Mouse (Mus musculus) T-helper 1 cell (primary cell): ENCODE results near the gene Dact2.

Experiments used
- in situ Hi-C: fragments of 300-600 bp; cut with MboI, MseI; formaldehyde crosslinking; loops from one replicate; pipeline ENCODE4 v1.15.1; 2025; ENCODE audit warnings: high pct_unique_total_duplicates

The Dact2 gene

GRCm38 (mm10) chr17:14213976-14214529 lies 9.9 kb upstream of the Dact2 start:
- in situ Hi-C loops: loop anchor here (25.0 kb wide), 1 partner anchor 502 kb away; no protein-coding TSS in a partner anchor

- in situ Hi-C loops: loop anchor here (25.0 kb wide), 1 partner anchor 500 kb away; no protein-coding TSS in a partner anchor
These were observed 8.7 kb upstream of the Dact2 start for GRCm38 (mm10) chr17:14212796-14213195.

GRCm38 (mm10) chr17:14207093-14207561 lies 3.0 kb upstream of the Dact2 start:
- in situ Hi-C loops: loop anchor here (10.0 to 25.0 kb wide), 2 partner anchors 352 to 495 kb away; no protein-coding TSS in a partner anchor

- in situ Hi-C loops: loop anchor here (10.0 to 25.0 kb wide), 2 partner anchors 351 to 494 kb away; no protein-coding TSS in a partner anchor
These were observed 2.0 kb upstream of the Dact2 start for GRCm38 (mm10) chr17:14206062-14206461.

DNA sequence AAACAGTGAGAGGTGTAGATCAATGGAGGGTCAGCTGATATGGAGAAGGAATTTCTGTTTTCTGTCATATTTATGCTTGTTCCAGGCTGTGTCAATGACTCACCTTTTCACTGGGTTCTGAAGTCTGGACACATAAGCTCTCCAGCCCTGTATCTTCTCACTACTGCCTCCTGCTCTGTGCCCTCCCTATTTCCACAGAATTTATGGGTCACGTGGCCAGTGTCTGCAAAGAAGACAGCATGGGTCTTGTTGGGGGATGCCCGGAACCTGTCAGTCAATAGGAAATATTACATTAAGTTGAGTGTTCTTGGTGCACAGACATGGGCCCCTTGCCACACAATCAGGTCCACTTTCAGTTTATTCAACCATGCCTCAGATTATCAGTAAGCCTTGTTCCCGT lies 1.1 kb upstream of the Dact2 start:
- in situ Hi-C loops: loop anchor here (10.0 to 25.0 kb wide), 2 partner anchors 350 to 493 kb away; no protein-coding TSS in a partner anchor

DNA sequence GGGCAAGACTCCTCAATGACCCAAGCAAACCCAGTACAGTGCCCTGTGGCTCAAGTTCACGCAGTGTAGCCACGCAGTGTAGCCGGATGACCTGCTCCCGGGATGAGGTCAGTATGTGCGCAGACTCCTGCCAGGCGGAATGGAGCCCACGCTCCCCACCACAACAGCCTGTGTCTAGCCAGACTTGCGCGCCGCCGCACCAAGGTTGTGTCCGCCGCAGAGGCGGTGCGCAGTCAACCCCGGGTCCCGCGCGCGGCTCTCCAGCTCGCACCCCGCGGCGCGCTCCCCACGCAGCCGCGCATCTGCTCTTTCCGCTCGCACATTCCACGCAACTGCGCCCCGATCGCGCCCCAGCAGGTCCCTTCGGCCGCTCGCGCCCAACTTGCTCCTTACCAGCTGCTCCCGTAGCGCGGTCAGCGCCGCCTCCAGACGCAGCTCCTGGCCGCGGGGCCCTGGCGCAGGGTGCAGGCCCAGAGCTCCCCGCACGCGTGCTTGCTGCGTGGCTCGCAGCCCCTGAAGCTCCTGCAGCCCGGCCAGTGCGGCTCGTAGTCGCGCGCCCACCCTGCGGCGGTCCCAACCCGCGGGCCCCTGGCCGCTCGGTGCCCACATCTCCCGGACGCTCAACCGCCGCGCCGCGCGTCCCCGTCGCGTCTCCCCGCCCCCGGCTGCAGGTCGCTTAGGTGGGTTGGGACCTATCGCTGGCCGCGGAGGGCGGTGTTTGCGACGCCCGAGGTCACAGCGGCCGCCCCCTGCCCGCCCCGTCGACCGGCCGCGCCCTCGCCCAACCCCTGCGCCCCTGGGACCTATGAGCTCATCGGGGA lies 773 bp downstream of the Dact2 start:
- in situ Hi-C loops: loop anchor here (10.0 to 25.0 kb wide), 2 partner anchors 349 to 491 kb away; no protein-coding TSS in a partner anchor

- in situ Hi-C loops: loop anchor here (10.0 to 25.0 kb wide), 2 partner anchors 348 to 490 kb away; no protein-coding TSS in a partner anchor
These were observed 1.6 kb downstream of the Dact2 start for GRCm38 (mm10) chr17:14202291-14203030.

DNA sequence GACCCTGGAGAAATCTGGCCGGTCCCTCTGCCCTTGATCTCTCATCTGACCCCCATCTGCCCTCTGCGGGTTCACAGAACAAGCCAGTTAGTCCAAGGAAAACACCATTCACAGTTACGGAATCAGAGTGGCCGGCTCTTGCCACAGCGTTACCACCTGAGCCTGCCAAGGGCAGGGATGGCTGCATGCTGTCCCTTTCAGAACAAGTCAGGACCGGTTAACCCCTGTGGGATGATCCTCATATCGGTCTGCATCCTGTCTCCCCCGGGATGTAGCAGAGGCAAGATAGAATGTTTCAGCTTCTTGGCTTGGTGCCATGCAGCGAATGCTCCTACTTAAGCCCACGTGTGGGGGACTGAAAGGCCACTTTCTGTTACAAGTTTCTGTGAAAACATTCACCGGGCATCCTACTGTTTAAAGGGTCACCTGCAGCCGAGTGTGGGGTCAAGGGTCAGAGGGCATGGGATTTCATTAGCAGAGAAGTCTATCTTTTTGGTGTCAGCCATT lies 2.8 kb downstream of the Dact2 start:
- in situ Hi-C loops: loop anchor here (10.0 to 25.0 kb wide), 2 partner anchors 347 to 489 kb away; no protein-coding TSS in a partner anchor

GRCm38 (mm10) chr17:14200206-14200605 lies 3.9 kb downstream of the Dact2 start:
- in situ Hi-C loops: loop anchor here (10.0 to 25.0 kb wide), 2 partner anchors 345 to 488 kb away; no protein-coding TSS in a partner anchor

- in situ Hi-C loops: loop anchor here (10.0 to 25.0 kb wide), 2 partner anchors 345 to 487 kb away; no protein-coding TSS in a partner anchor
These were observed 4.5 kb downstream of the Dact2 start for GRCm38 (mm10) chr17:14199621-14200020.

GRCm38 (mm10) chr17:14192924-14193323 lies 11.2 kb downstream of the Dact2 start:
- in situ Hi-C loops: no loop called here

DNA sequence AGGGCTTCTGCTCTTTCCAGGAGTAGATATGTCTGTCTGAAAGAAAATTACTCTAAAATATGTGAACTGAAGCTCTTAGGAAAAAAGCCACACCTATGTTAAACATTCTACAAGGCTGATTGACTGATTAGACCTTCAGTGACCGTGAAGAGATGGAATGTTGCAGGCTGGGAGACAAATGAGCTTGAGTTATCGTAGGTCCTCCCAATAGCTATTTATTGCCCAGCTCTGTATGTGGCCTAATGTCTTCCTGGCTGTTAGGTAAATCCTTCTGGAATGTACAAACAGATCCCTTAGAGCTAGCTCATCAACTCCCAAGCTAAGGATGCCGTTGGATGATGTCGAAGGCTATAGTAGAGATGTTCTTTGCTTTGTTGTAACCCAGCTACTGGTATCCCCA lies 11.7 kb downstream of the Dact2 start:
- in situ Hi-C loops: no loop called here

GRCm38 (mm10) chr17:14188455-14188854 lies 15.6 kb downstream of the Dact2 start:
- in situ Hi-C loops: no loop called here

DNA sequence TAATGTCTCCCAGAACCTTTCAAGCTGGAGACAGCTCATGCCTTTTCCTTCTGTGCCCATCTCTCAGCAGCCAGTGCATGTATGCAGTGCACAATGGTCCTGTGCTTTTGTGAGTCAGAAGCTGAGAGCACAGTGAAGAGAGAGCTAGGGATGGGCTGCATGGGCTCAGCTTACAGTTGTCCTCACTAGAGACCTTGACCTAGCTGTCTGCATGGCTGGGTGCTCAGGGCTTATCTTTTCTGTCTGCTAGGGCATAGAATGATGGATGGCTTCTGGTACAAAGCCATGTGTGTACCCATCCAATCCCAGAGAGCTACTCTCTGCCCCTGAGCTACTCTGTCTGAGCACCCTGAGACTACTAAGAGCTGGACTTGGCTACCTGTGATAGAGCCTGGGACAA lies 17.0 kb downstream of the Dact2 start:
- in situ Hi-C loops: no loop called here

GRCm38 (mm10) chr17:14186176-14186575 lies 17.9 kb downstream of the Dact2 start:
- in situ Hi-C loops: no loop called here

GRCm38 (mm10) chr17:14184192-14184814 lies 19.8 kb downstream of the Dact2 start:
- in situ Hi-C loops: no loop called here

DNA sequence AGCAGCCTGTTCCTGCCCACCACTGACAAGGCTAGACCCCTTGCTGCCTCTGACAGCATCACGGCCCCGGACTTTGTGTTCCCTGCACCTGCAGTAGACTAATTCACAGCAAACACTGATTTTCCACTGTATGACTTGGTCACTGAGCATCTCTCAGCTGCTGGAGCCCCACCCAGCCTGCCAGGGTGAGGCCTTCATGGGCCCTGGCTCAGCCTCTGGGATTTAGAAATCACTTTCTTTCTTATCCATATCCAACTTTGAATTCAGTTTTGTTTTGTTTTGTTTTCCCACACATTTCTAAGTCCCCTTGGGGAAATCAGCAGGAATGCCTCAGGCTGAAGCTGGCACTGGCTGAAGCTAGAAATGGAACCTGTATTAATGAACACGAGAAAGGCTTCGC lies 20.4 kb downstream of the Dact2 start:
- in situ Hi-C loops: no loop called here

DNA sequence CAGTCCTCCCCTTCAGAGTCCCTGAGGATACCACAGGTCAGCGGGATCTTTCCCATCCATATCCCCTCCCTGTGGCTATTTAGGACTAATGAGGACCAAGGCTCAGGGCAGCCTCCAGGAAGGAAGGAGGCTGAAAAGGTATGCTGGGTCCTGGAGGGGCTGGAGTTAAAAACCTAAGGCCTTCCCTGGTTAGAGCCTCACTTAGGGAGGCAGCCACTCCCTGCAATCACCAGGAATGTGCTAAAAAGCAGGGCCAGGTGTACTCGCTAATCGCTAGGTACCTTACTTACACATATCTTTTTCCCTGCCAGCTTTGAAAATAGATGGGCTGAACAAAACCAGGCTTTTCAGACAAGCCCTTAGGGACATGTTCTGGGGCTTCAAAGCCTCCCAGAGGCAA lies 21.2 kb downstream of the Dact2 start:
- in situ Hi-C loops: no loop called here

- in situ Hi-C loops: no loop called here
These were observed 25.2 kb downstream of the Dact2 start for GRCm38 (mm10) chr17:14178911-14179310.

DNA sequence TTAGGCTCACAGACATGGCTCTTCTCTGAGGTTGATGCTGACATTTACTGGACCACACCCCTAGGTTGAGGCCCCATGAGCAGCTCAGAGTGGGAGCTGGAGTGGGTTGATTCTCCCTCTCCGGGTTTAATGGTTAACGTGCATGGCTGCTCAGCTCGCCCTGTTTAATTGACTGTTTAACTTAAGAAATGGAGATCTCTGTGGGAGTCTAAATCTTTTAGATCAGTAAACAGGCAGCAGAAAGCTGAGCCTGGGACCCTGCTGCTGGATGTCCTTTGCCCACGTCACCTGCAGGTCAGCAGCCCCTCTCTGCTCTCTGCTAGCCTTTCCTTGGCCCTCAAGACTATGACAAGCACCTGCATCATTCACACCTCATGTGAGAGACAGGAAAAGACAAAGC lies 25.6 kb downstream of the Dact2 start:
- in situ Hi-C loops: no loop called here

GRCm38 (mm10) chr17:14178049-14178448 lies 26.1 kb downstream of the Dact2 start:
- in situ Hi-C loops: no loop called here
